Mouse (Mus musculus) lung, adult 2 months (tissue): ENCODE data around the gene Cep290.

Experiments
- CTCF ChIP-seq: fragments of 200-500 bp; IDR thresholded peaks from 2 replicates; pipeline ENCODE4 v1.5.1; 2011; ENCODE audit warnings: mild to moderate bottlenecking, low read length, control low read depth; ENCODE audit not compliant: insufficient read depth
- POLR2A ChIP-seq: fragments of 200-500 bp; IDR thresholded peaks from 2 replicates; pipeline ENCODE4 v1.6.1; 2011; ENCODE audit warnings: low read depth, mild to moderate bottlenecking, control low read depth, low read length, borderline replicate concordance; ENCODE audit errors: extremely low read depth

GRCm38 (mm10) chr10:100524499-100525390 is 37.4 kb downstream of the Cep290 start:
- no peak for TF ChIP-seq POLR2A
- TF ChIP-seq CTCF: no peak
